Mouse (Mus musculus) lung, postnatal 0 days (tissue): ENCODE measurements at regions not wholly inside any gene's neighbourhood (a gene's known extent, or its start where the extent isn't known, plus 50 kb on each side); places are given as distances from the start of the nearest gene placed in this dataset.

Experiments used
- ATAC-seq: fragments of 200-750 bp; cut with Nextera tagmentation; 2 replicates; pipeline ENCODE4 v1.8.0; 2017; ENCODE audit warnings: moderate library complexity
- DNase-seq: peaks from one replicate; pipeline ENCODE4 v3.0.0-alpha.2; 2016; ENCODE audit warnings: low spot score
- H3K27ac ChIP-seq: fragments of 300-500 bp; sonication (generic); 2 replicates; pipeline ENCODE4 v1.5.1; 2014; ENCODE audit warnings: antibody characterized with exemption, mild to moderate bottlenecking, low read length, mixed read lengths
- H3K27me3 ChIP-seq: fragments of 300-500 bp; sonication (generic); replicated peaks from 2 replicates; pipeline ENCODE4 v1.6.1; 2014; ENCODE audit warnings: low read length, mixed read lengths; ENCODE audit not compliant: insufficient read depth
- H3K36me3 ChIP-seq: fragments of 300-500 bp; sonication (generic); 2 replicates; pipeline ENCODE4 v1.6.1; 2014; ENCODE audit warnings: low read length, mixed read lengths; ENCODE audit not compliant: insufficient read depth
- H3K4me1 ChIP-seq: fragments of 300-500 bp; sonication (generic); 2 replicates; pipeline ENCODE4 v1.6.1; 2014; ENCODE audit warnings: antibody characterized with exemption, low read depth, low read length, mixed read lengths; ENCODE audit not compliant: insufficient read depth
- H3K4me2 ChIP-seq: fragments of 300-500 bp; sonication (generic); replicated peaks from 2 replicates; pipeline ENCODE4 v1.6.1; 2014; ENCODE audit warnings: low read depth, mild to moderate bottlenecking, low read length, moderate library complexity, mixed read lengths
- H3K4me3 ChIP-seq: fragments of 300-500 bp; sonication (generic); 2 replicates; pipeline ENCODE4 v1.5.1; 2014; ENCODE audit warnings: low read depth, low read length
- H3K9ac ChIP-seq: fragments of 300-500 bp; sonication (generic); replicated peaks from 2 replicates; pipeline ENCODE4 v1.6.1; 2014; ENCODE audit warnings: low read depth, mild to moderate bottlenecking
- H3K9me3 ChIP-seq: fragments of 300-500 bp; sonication (generic); 2 replicates; pipeline ENCODE4 v1.6.1; 2016; ENCODE audit warnings: low read length, mixed read lengths
- CTCF ChIP-seq: IDR thresholded peaks from 2 replicates; pipeline ENCODE4 v1.5.1; 2016; ENCODE audit warnings: antibody characterized with exemption, mild to moderate bottlenecking
- EP300 ChIP-seq: IDR thresholded peaks from 2 replicates; pipeline ENCODE4 v1.6.1; 2016; ENCODE audit warnings: antibody characterized with exemption, mild to moderate bottlenecking, control low read depth
- WGBS: fragments of 180-500 bp; shearing (Covaris S2); extraction: QIAGEN DNeasy Blood & Tissue Kit; methylation state at CpG from one replicate; pipeline ENCODE4 v1.1.7; 2014; 5-methylcytosine and 5-hydroxymethylcytosine counted together

GRCm38 (mm10) chr13:111996910-111997309, 188.1 kb upstream of the Map3k1 start:
- H3K9me3 ChIP-seq = no peaks in the 10 kb centered on the region
- ATAC-seq (peak; percentile 53), DNase-seq (peak; percentile 45)
- H3K36me3 ChIP-seq = no peaks in the 10 kb centered on the region
- WGBS = 51% methylated on average over 11 of the region's 11 CpGs
- TF ChIP-seq CTCF = no peak
- no peak for TF ChIP-seq EP300
- H3K4me2 ChIP-seq = no peak overlapping the region
- no peak overlapping the region for H3K9ac ChIP-seq
- H3K27me3 ChIP-seq = no peaks in the 10 kb centered on the region
- peaks cover 3% of the 10 kb centered on the region; the same call in 1 of the 2 replicates for H3K4me1 ChIP-seq
- H3K27ac ChIP-seq = no peak overlapping the region
- no peak overlapping the region for H3K4me3 ChIP-seq

- Histone ChIP-seq H3K4me1 (peaks cover 8% of the 10 kb centered on the region; the same call in 1 of the 2 replicates), H3K27ac (no peak overlapping the region), H3K4me2 (no peak overlapping the region), H3K9ac (no peak overlapping the region), H3K36me3 (no peaks in the 10 kb centered on the region), H3K9me3 (no peaks in the 10 kb centered on the region), H3K27me3 (no peaks in the 10 kb centered on the region), H3K4me3 (no peak overlapping the region)
- ATAC-seq = peak; percentile 25
- DNase-seq = peak; percentile 59
- no peak for TF ChIP-seq CTCF
- no peak for TF ChIP-seq EP300
- WGBS = 68% methylated on average over 11 of the region's 11 CpGs
These were observed 189.5 kb upstream of the Map3k1 start for GRCm38 (mm10) chr13:111997980-111998945.

GRCm38 (mm10) chr13:111999647-112000292, 191.0 kb upstream of the Map3k1 start:
- no peak overlapping the region for H3K9ac ChIP-seq
- no peak overlapping the region for H3K27ac ChIP-seq
- TF ChIP-seq CTCF (no peak), EP300 (no peak)
- H3K27me3 ChIP-seq = no peaks in the 10 kb centered on the region
- 86% methylated on average over 6 of the region's 6 CpGs for WGBS
- H3K4me3 ChIP-seq = no peak overlapping the region
- peaks cover 12% of the 10 kb centered on the region; the same call in 1 of the 2 replicates for H3K4me1 ChIP-seq
- no peak for DNase-seq
- no peaks in the 10 kb centered on the region for H3K36me3 ChIP-seq
- no peaks in the 10 kb centered on the region for H3K9me3 ChIP-seq
- H3K4me2 ChIP-seq = no peak overlapping the region
- no peak for ATAC-seq

- no peak overlapping the region for H3K4me3 ChIP-seq
- H3K9me3 ChIP-seq = no peaks in the 10 kb centered on the region
These were observed 191.5 kb upstream of the Map3k1 start for GRCm38 (mm10) chr13:112000293-112000665.

GRCm38 (mm10) chr13:112000696-112001095, 191.9 kb upstream of the Map3k1 start:
- Histone ChIP-seq H3K27me3 (no peaks in the 10 kb centered on the region), H3K36me3 (no peaks in the 10 kb centered on the region), H3K9me3 (no peaks in the 10 kb centered on the region), H3K4me1 (peaks cover 12% of the 10 kb centered on the region; the same call in 1 of the 2 replicates), H3K4me3 (no peak overlapping the region), H3K9ac (no peak overlapping the region), H3K27ac (no peak overlapping the region), H3K4me2 (no peak overlapping the region)
- DNase-seq (no peak), ATAC-seq (no peak)
- no peak for TF ChIP-seq EP300
- TF ChIP-seq CTCF = no peak
- 70% methylated on average over 5 of the region's 5 CpGs for WGBS

More at GRCm38 (mm10) chr13:112000293-112000665, 191.5 kb upstream of the Map3k1 start:
- Histone ChIP-seq H3K9ac (no peak overlapping the region), H3K27ac (no peak overlapping the region), H3K4me2 (no peak overlapping the region), H3K27me3 (no peaks in the 10 kb centered on the region), H3K4me1 (peaks cover 12% of the 10 kb centered on the region; the same call in 1 of the 2 replicates), H3K36me3 (no peaks in the 10 kb centered on the region)
- WGBS = 62% methylated on average over 6 of the region's 6 CpGs
- DNase-seq (no peak), ATAC-seq (no peak)
- TF ChIP-seq CTCF = no peak
- TF ChIP-seq EP300 = no peak
